Mouse (Mus musculus) MEL (cell line): ENCODE measurements around the gene Nsd2. TPM values are rescaled to one million over a fixed set of nuclear protein-coding genes. Genes with fewer than 3 reads are reported as not detected.

Experiments used
- DNase-seq: peaks from one replicate; pipeline ENCODE4 v3.0.0; 2011; ENCODE audit warnings: low read depth, low spot score
- H3K27ac ChIP-seq: 2 replicates; pipeline ENCODE4 v1.5.1; 2012; ENCODE audit warnings: low read depth, mild to moderate bottlenecking, control low read depth, low read length, moderate library complexity; ENCODE audit not compliant: control insufficient read depth
- H3K27me3 ChIP-seq, 2 experiments: fragments of 150-350 bp in 1 of 2; sonication (generic) in 1 of 2; 2 replicates each; pipeline ENCODE4 v1.6.1; 2012; ENCODE audit warnings: low read length in 2 of 2, mild to moderate bottlenecking in 2 of 2, improper control_type of control experiment in 1 of 2, moderate library complexity in 1 of 2; ENCODE audit not compliant: insufficient read depth in 2 of 2, control insufficient read depth in 1 of 2
- H3K36me3 ChIP-seq, 2 experiments: 2 replicates each; pipeline ENCODE4 v1.6.1; 2012 to 2014; ENCODE audit warnings: low read length in 2 of 2, improper control_type of control experiment in 1 of 2, inconsistent platforms in 1 of 2, mild to moderate bottlenecking in 1 of 2; ENCODE audit not compliant: insufficient read depth in 2 of 2, control insufficient read depth in 1 of 2
- H3K4me1 ChIP-seq, 2 experiments: fragments of 150-350 bp in 1 of 2; sonication (generic) in 1 of 2; 2 replicates each; pipeline ENCODE4 v1.6.1; 2012; ENCODE audit warnings: low read length in 2 of 2, improper control_type of control experiment in 1 of 2, mild to moderate bottlenecking in 1 of 2; ENCODE audit not compliant: insufficient read depth in 2 of 2, control insufficient read depth in 1 of 2
- H3K4me3 ChIP-seq, 2 experiments: fragments of 150-350 bp in 1 of 2; sonication (generic) in 1 of 2; 2 replicates each; pipeline ENCODE4 v1.5.1; 2012; ENCODE audit warnings: low read depth in 2 of 2, low read length in 2 of 2, mild to moderate bottlenecking in 2 of 2, moderate library complexity in 2 of 2, control low read depth in 1 of 2, improper control_type of control experiment in 1 of 2; ENCODE audit not compliant: control insufficient read depth in 1 of 2, insufficient read depth in 1 of 2
- H3K79me2 ChIP-seq: 2 replicates; pipeline ENCODE4 v1.6.1; 2012; ENCODE audit warnings: mild to moderate bottlenecking, low read length, moderate library complexity; ENCODE audit not compliant: control insufficient read depth, poor library complexity, insufficient read depth
- H3K9ac ChIP-seq: 2 replicates; pipeline ENCODE4 v1.6.1; 2012; ENCODE audit warnings: low read depth, mild to moderate bottlenecking, control low read depth, low read length, moderate library complexity; ENCODE audit not compliant: control insufficient read depth, poor library complexity, severe bottlenecking
- H3K9me3 ChIP-seq: fragments of 150-350 bp; sonication (generic); replicated peaks from 2 replicates; pipeline ENCODE4 v1.6.1; 2012; ENCODE audit warnings: mild to moderate bottlenecking, low read length, improper control_type of control experiment, moderate library complexity; ENCODE audit not compliant: insufficient read depth
- CHD2 ChIP-seq: IDR thresholded peaks from 2 replicates; pipeline ENCODE4 v1.6.1; 2011; ENCODE audit warnings: low read length, improper control_type of control experiment
- CTCF ChIP-seq, 3 experiments: IDR thresholded peaks in 2 of 3; conservative IDR thresholded peaks in 1 of 3; 2 replicates each; pipeline ENCODE4 v1.5.1; 2011 to 2012; ENCODE audit warnings: low read length in 3 of 3, low read depth in 2 of 3, mild to moderate bottlenecking in 2 of 3, improper control_type of control experiment in 1 of 3, inconsistent platforms in 1 of 3, mixed read lengths in 1 of 3, moderate library complexity in 1 of 3; ENCODE audit not compliant: control insufficient read depth in 1 of 3, insufficient read depth in 1 of 3, poor library complexity in 1 of 3, severe bottlenecking in 1 of 3
- GATA1 ChIP-seq: IDR thresholded peaks from 2 replicates; pipeline ENCODE4 v1.6.1; 2011; ENCODE audit warnings: low read depth, low read length, improper control_type of control experiment
- MAFK ChIP-seq: IDR thresholded peaks from 2 replicates; pipeline ENCODE4 v1.6.1; 2011; ENCODE audit warnings: low read depth, mild to moderate bottlenecking, low read length, improper control_type of control experiment, borderline replicate concordance
- MAX ChIP-seq: IDR thresholded peaks from 2 replicates; pipeline ENCODE4 v1.6.1; 2011; ENCODE audit warnings: low read length, improper control_type of control experiment
- MXI1 ChIP-seq: IDR thresholded peaks from 2 replicates; pipeline ENCODE4 v1.6.1; 2011; ENCODE audit warnings: mild to moderate bottlenecking, low read depth, low read length, improper control_type of control experiment
- MYB ChIP-seq: IDR thresholded peaks from 2 replicates; pipeline ENCODE4 v1.6.1; 2011; ENCODE audit warnings: mild to moderate bottlenecking, low read depth, low read length, improper control_type of control experiment
- MYC ChIP-seq: IDR thresholded peaks from 2 replicates; pipeline ENCODE4 v1.6.1; 2011; ENCODE audit warnings: low read depth, mild to moderate bottlenecking, low read length, improper control_type of control experiment, moderate library complexity
- NRF1 ChIP-seq: IDR thresholded peaks from 2 replicates; pipeline ENCODE4 v1.6.1; 2014; ENCODE audit warnings: low read depth, mild to moderate bottlenecking, inconsistent platforms, low read length, improper control_type of control experiment, moderate library complexity; ENCODE audit not compliant: poor library complexity, insufficient read depth, severe bottlenecking
- POLR2AphosphoS2 ChIP-seq: IDR thresholded peaks from 2 replicates; pipeline ENCODE4 v1.6.1; 2011; ENCODE audit warnings: low read length, improper control_type of control experiment
- POLR2AphosphoS5 ChIP-seq: IDR thresholded peaks from 2 replicates; pipeline ENCODE4 v1.6.1; 2012; ENCODE audit warnings: low read depth, borderline replicate concordance, mild to moderate bottlenecking, inconsistent platforms, low read length, moderate library complexity, mixed read lengths
- RAD21 ChIP-seq: IDR thresholded peaks from 2 replicates; pipeline ENCODE4 v1.6.1; 2011; ENCODE audit warnings: mild to moderate bottlenecking, low read depth, low read length, improper control_type of control experiment
- SIN3A ChIP-seq: IDR thresholded peaks from 2 replicates; pipeline ENCODE4 v1.6.1; 2012; ENCODE audit warnings: low read length, improper control_type of control experiment, inconsistent platforms
- SMC3 ChIP-seq: IDR thresholded peaks from 2 replicates; pipeline ENCODE4 v1.6.1; 2011; ENCODE audit warnings: low read depth, low read length, improper control_type of control experiment
- TAL1 ChIP-seq: IDR thresholded peaks from 2 replicates; pipeline ENCODE4 v1.6.1; 2012; ENCODE audit warnings: mild to moderate bottlenecking, inconsistent platforms, low read length, moderate library complexity, mixed read lengths
- ZC3H11A ChIP-seq: IDR thresholded peaks from 2 replicates; pipeline ENCODE4 v1.6.1; 2012; ENCODE audit warnings: low read depth, mild to moderate bottlenecking, inconsistent platforms, low read length, improper control_type of control experiment
- ZKSCAN1 ChIP-seq: IDR thresholded peaks from 2 replicates; pipeline ENCODE4 v1.6.1; 2012; ENCODE audit warnings: low read depth, mild to moderate bottlenecking, inconsistent platforms, low read length, improper control_type of control experiment, moderate library complexity
- ZNF384 ChIP-seq: IDR thresholded peaks from 2 replicates; pipeline ENCODE4 v1.6.1; 2012; ENCODE audit warnings: low read depth, mild to moderate bottlenecking, inconsistent platforms, low read length, improper control_type of control experiment
- polyA plus RNA-seq, 2 experiments: library from polyadenylated mRNA; stranded (reverse) in 1 of 2; unstranded in 1 of 2; fragments of >175 nt in 1 of 2; fragments of >200 nt in 1 of 2; gene quantifications; 2 replicates each; pipeline versions ENCODE4 v1.2.1 to v1.2.4; 2012; ENCODE audit warnings: low replicate concordance in 2 of 2, low read depth in 1 of 2; ENCODE audit not compliant: insufficient read length in 2 of 2, insufficient read depth in 1 of 2, missing spikeins in 1 of 2
- total RNA-seq: library from RNA; depleted of rRNA; stranded (reverse); fragments of 300-350 nt; gene quantifications from 2 replicates; pipeline ENCODE4 v1.2.3, GENCODE M21; 2012

Nsd2 gene
- total and polyA plus RNA-seq, 3 experiments: 82.5 to 233 (median 116) TPM

DNA sequence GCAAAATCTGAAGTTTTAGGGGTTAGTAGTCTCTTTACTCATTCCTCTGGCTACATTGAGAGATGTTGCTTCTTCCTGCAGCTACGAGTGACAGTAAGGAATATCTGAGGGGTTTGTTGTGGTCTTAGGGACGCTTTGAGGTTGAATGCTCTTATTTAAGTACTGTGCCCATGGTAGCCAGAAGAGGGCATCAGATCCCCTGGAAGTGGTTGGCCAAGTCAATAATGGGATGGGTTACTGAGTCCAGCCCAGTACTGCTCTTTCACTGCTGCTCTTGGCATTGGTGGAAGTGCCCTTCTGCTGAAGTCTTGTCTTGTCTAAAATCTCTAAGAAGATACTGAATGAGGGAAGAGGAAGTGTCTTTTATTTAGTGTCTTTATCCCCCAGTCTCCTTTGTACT is 33.5 kb downstream of the Nsd2 start:
- no peak overlapping the region for H3K27ac ChIP-seq
- TF ChIP-seq SIN3A: no peak
- TF ChIP-seq ZC3H11A: no peak
- peak; percentile 12 for TF ChIP-seq RAD21
- TF ChIP-seq MYC: no peak
- no peak for TF ChIP-seq GATA1
- no peak for TF ChIP-seq POLR2AphosphoS5
- no peak for TF ChIP-seq CHD2
- TF ChIP-seq MXI1: no peak
- no peak for TF ChIP-seq MAFK
- TF ChIP-seq TAL1: no peak
- TF ChIP-seq ZKSCAN1: no peak
- TF ChIP-seq SMC3: peak; percentile 24; the same call in 1 of the 2 replicates
- TF ChIP-seq NRF1: no peak
- TF ChIP-seq POLR2AphosphoS2: no peak
- TF ChIP-seq MYB: no peak
- peak; percentile 30 to 46 (median 36); a peak in 5 of 6 replicates for TF ChIP-seq CTCF (IDR thresholded peaks at IDR 0.05 in 2 of 3, conservative IDR thresholded peaks at IDR 0.05 in 1 of 3; ENCODE audit: control insufficient read depth in 1 of 3, insufficient read depth in 1 of 3, low read depth in 2 of 3, low read length in 3 of 3, poor library complexity in 1 of 3, severe bottlenecking in 1 of 3)
- DNase-seq: peak; percentile 57

DNA sequence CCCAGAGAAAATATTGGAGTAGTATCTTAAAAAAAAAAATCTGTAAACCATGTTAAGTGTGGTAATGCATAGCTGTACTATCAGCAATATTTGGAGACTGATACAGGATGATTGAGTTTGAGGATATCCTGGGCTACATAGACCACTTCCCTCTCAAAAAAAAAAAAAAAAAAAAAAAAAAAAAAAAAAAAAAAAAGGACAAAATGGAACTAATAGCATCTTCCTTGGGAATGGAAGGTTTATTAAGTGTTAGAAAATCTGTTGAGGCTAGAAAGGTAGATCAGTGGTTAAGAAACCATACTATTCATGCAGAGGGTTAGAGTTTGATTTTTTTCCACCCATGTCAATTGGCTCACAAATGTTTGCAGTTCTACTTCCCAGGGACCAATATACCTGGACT is 37.2 kb downstream of the Nsd2 start:
- H3K9me3 ChIP-seq: no peaks in the 10 kb centered on the region
- peaks cover 0 to 3% of the 10 kb centered on the region in 2 experiments; a peak in 1 of 4 replicates for H3K4me1 ChIP-seq
- H3K27me3 ChIP-seq: no peaks in the 10 kb centered on the region
- H3K27ac ChIP-seq: no peak overlapping the region
- no peak for TF ChIP-seq MAX
- TF ChIP-seq ZNF384: peak; percentile 80
- H3K4me3 ChIP-seq: no peak overlapping the region
- no peak for DNase-seq
- H3K36me3 ChIP-seq: peaks cover 8 to 75% of the 10 kb centered on the region in 2 experiments
- H3K9ac ChIP-seq: no peak overlapping the region
- peaks cover 1% of the 10 kb centered on the region; the same call in 1 of the 2 replicates for H3K79me2 ChIP-seq

More for the DNA sequence above, 33.5 kb downstream of the Nsd2 start:
- no peak overlapping the region for H3K4me3 ChIP-seq
- peaks cover 8 to 62% of the 10 kb centered on the region in 2 experiments for H3K36me3 ChIP-seq
- H3K9me3 ChIP-seq: no peaks in the 10 kb centered on the region
- peaks cover 0 to 3% of the 10 kb centered on the region in 2 experiments; a peak in 1 of 4 replicates for H3K4me1 ChIP-seq
- no peak overlapping the region for H3K9ac ChIP-seq
- H3K79me2 ChIP-seq: peaks cover 1% of the 10 kb centered on the region; the same call in 1 of the 2 replicates
- H3K27me3 ChIP-seq: no peaks in the 10 kb centered on the region
